Mouse (Mus musculus) c-Kit-positive CD71-negative TER-119-negative erythroid progenitor cells, embryonic 14.5 days (primary cell): ENCODE data around the gene Sh3pxd2a.

Experiments used
- DNase-seq: peaks from one replicate; pipeline ENCODE4 v3.0.0-alpha.2; 2013; ENCODE audit warnings: low read depth

The Sh3pxd2a gene

DNA sequence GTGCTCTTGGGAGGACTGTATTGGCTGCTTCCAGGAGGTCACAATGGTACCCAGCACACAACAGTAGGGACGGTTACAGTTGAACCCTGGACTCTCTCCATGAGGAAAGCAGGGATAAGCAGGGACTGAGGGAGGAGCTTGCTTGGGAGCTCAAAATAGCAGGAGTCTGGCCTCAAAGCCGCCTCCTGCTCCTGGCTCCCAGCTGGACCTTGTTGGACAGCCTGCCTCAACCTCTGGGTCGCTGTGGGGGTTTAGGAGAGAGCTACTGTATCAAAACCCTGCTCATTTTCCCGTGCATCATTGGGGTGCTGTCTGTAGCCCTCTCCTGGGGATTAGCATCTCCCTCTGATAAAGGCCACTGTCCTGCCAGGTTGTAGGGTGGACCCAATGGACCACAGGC is 184.8 kb downstream of the Sh3pxd2a start:
- DNase-seq, result no peak

DNA sequence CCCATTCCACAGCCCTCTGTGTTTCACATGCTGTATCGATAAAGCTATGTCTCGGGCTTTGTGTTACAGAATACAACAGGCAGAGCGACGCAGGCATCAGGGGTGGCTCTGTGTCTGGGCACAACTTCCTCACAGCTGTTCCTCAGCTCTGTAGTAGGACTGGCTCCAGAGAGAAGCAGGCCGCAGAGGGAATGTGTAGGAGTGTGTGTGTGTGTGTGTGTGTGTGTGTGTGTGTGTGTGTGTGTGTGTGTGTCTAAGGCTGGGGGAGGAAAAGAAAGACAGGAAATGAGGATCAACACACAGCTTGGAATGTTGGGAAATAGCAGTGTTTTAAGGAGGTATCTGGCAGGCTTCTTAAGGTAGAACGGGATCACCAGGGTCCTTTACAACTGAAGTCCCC is 187.5 kb downstream of the Sh3pxd2a start:
- no peak for DNase-seq

DNA sequence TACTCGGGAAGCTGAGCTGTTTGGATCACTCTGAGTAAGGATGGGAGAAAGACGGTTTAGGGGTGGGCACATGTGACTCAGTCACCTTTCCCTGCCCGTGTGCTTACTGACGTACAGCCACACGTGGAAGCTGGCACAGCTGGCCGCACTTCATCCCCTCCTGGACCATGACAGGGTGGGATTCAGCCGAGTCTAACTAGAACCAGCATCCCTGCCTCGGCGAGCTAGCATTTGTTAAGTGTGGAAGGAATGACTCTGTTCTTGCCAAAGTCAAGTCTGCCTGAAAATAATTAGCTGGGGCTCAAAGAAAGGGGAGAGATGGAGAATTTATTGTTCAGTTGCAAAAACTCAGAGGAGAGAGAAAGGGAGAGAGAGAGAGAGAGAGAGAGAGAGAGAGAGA is 193.7 kb downstream of the Sh3pxd2a start:
- DNase-seq, result no peak

DNA sequence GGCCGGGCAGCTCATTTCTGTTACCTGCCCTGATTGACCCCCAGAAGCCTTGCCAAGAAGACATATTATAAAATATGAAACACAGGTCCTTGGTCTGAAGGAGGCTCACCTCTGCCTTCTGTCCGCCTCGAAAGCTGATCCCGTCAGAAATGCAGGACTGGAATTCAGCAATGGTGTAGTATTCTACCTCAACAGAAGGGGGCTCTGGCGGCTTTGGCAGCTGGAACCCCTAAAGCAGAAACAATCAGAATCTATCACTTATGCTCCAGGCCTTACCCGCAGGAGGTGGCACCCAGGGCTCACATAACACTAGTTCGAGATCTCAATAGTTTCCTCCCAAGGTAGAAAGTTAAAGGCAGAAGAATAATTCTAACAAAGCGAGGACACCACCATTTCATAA is 194.5 kb downstream of the Sh3pxd2a start:
- DNase-seq, result no peak

DNA sequence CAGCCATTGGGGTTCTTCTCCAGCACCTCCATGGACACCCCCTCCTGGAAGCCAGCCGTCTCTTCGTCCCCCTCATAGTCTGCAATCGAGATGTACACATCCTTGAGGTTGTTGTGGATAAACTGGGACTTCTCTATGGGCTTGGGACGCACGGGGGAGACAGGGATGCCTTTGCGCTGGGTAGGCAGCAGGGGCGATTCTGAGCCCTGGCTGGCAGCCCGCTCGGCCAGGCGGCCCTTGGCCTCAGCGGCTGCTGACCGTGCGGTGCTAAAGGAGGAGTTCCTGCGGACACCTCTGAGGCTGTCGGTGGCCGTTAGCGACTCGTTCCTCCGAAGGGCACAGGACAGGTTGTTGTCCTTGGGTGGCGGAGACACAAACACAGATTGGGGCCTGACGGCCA is 197.1 kb downstream of the Sh3pxd2a start:
- no peak for DNase-seq

DNA sequence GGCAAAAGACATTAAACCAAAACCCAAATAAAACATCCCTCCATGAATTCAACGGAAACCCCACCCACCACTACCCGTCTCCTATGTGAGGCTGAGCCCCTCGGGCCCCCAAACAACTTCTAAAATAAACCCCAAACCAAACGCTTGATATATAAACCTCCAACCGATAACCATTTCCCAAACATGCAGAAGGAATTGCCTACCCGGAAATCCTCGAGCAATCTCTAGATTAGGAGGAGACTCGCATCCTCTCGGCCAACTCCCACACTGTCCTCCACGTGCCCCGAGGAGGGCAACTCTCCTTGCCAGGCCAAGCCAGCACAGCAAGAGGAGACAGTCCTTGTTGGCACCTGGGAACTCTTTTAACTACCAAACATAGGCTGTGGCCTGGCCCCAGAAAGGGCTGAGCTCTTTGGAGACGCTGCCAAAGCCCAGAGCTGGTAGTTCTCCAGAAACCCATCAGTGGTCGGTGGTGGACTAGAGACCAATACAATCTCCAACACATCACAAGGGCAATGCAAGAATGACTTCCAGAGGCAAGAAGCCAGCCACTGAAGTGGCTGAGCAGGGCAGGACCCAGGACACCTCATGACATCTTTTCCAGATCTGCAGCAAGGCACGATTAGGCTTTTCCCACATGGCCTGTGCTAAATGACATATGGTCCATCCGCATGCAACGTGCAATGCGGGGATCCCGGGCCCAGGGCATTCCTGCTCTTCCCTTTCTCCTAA is 198.0 kb downstream of the Sh3pxd2a start:
- no peak for DNase-seq

DNA sequence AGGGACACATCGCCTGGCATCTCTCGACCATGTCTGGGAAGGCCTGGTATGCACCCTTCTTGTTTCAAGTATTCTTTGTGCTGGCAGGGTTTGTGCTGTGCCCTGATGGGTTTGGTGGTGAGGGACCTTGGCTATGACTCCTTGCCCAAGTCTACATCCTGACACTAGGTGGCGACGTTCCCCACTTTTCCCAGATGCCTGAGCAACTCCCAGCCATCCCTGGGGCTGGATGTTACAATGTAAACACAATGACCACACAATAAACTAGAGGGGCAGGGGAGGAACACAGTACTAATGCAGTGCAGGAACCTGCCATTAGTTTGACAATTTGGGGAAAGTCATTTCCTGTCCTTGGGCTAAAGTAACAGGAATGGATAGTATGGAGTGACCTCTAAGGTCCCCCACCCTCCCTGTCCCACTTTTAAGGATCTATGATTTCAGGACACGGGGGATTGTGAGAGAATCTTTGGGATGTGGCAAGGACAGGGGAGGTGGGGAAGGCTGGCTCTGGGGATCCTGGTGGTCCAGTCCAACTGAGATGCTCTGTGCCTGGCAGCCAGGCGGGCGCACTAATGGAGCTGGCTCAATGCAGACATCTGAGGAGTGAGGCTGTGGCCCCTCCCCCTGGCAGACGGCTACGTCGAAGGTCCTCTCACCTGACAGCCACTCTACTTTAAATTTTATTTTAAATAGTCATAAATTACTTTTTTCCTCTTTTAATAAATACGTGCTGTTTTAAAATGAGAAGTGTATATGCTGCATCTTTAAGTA is 199.7 kb downstream of the Sh3pxd2a start:
- no peak for DNase-seq

DNA sequence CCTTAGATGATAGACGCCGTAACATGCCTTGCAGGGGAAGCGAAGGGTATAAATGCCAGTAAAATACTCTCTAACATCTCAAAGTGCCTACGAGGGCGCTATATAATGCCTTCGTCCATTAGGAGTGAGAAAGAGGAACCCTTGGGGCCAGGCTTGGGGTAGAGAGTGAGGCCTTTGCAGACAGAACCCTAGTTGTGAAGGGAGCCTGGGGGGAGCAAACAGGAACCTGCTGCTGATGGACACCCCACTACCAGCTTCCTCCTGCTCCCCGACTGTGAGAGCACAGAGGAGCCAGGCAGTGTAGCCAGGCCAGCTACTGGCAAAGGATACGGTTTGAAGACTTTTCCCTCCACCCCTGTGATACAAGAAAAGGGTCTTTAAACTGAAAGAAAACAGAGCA is 200.6 kb downstream of the Sh3pxd2a start:
- no peak for DNase-seq

DNA sequence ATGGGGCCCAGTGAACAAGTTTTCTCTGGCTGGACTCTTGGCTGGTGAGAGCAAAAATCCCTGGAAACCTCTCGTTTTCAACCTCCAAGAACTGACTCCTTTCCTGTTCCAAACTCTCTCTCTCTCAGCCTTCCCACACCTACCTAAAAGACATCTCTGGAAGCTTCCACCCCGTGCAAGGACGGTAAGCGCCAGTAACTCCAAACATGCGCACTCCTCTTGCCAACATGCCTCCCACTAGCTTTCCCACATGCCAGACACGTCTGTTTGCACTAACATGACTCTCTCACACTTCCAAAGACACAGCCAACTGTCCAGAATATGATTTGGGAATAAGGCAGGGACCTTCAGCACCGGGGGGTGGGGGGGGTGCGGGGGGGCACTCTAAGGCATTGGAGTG is 203.0 kb downstream of the Sh3pxd2a start:
- DNase-seq, result no peak

DNA sequence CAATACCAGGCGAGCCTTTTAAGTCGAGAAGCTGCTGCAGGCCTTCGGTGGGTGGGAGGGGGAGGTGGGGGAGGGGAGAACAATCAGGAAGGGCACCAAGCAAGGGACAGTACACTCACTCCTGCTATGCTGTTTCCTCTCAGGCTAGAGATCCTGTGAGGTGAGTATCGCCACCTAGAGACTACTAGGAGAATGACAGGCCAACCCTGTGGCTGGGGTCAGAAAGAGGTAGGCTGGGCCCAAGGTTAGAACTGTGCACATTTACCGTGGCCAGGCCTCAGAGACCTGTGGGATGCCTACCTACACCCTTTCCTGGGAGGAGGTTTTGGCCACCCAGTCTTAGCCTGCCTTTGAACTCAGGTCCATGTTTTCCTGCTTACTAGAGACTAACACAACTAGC is 204.6 kb downstream of the Sh3pxd2a start:
- DNase-seq, result no peak

DNA sequence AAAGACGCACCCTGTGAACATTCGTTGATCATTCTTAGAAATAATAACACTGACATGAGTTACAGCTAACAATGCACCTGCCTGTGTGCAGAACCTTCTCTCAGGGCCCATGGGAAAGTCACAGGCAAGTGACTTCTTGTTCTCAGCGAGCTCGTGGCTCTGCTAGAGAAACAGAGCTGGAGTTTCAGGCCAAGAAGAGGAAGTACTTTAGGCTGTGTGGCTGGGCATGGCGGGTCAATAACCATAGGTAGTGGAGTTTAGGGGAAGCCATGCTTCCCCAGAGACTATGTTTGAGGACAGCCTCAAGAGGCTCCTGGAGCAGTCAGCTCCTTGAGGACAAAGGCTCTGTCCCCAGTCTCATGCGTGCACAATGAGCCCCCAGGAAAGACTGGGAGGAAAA is 208.3 kb downstream of the Sh3pxd2a start:
- DNase-seq, result peak; percentile 30

DNA sequence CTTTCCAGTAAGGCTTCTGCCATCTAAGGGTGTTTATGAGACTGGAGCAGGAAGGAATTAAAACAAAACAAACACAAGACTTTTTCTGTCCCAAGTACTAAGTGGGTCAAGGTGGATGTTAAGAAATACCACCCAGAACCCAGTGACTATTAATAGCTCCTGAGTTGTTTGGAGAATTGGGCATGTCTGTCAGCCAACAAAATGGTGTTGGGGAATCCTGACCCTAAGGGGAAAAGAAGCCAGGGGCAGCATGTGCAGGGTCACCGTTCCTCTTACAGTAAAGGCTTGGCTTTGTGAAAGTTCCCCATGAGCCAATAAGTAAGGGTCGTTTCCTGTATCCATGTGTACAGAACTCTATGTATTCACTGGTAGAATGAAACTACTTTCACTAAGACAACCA is 209.2 kb downstream of the Sh3pxd2a start:
- DNase-seq, result no peak

DNA sequence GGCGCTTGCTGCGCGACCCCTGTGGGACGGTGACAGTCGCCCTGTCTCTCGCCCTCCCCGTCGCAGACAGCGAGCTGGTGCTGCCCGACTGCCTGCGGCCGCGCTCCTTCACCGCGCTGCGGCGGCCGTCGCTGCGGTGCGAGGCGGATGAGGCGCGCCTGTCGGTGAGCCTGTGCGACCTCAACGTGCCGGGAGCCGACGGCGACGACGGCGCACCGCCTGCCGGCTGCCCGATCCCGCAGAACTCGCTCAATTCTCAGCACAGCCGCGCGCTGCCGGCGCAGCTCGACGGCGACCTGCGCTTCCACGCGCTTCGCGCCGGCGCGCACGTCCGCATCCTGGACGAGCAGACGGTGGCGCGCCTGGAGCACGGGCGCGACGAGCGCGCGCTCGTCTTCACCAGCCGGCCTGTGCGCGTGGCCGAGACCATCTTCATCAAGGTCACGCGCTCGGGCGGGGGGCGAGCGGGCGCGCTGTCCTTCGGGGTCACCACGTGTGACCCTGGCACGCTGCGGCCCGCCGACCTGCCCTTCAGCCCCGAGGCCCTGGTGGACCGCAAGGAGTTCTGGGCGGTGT is 211.1 kb downstream of the Sh3pxd2a start:
- no peak for DNase-seq

DNA sequence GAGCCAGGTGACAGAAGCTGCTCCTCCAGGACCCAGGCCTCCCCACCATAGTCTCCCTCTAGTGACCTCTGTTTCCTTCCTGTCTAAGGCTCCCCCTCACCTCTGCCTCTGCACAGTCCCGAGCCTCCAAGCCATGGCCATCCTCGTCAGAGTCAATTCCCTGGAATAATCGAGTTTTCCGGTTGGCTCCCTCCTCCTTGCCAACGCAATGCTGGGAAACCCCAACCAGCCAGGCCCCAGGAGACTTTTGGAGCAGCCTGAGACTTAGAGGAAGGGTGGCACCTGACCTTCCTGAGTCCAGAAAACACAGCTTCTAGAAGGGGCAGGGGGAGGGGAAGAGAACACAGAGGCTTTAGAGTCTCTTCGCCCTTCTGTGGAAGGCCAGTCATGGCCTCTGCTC is 213.3 kb downstream of the Sh3pxd2a start:
- DNase-seq, result no peak

DNA sequence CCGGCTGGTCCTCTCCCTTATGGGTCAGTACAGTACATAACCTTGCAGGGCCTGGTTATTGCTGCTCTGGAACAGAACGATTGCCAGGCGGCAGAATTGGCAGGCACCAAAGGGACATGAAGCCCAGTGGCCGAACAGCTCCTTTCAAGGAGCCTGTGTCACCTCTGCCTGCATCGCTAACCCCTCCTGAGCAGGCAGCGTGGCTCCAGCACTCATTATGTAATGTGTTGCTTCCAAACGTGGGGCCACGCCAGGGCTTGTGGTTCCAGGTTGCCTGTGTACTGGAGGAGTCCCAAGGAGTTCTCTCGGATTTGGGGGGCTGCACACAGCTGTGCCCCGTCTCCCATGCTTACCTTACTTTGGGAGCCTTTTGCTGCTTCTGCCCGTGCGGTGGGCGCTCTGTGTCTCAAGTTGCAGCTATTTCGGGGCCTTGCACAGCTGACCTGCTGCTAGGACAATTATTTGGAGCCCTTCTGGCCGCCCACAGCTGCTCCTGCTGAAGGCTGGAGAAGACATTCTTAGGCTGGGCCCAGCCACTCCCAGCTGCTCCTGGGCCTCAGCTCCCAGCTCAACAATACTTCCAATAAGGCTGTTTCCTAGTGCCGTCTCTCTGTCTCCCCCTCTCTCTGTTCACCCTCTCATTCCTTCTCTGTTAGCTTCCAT is 215.2 kb downstream of the Sh3pxd2a start:
- no peak for DNase-seq

DNA sequence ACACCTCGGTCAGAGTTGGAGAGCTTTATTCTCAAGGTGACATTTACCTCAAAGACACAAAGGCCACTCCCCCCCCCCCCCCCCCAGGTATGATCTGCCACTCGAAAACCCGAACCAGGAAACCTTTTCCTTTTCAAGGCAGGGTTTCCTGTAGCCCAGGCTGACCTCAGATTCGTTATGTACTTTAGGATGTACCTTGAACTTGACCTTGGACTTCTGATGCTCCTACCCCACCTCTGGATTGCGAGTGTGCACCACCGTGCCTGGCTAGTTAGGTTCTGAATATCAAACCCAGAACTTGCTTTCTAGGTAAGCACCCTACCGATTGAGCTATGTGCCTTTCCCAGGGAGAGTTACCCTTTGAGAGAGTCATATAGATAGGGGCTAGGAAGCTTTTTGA is 215.9 kb downstream of the Sh3pxd2a start:
- no peak for DNase-seq

DNA sequence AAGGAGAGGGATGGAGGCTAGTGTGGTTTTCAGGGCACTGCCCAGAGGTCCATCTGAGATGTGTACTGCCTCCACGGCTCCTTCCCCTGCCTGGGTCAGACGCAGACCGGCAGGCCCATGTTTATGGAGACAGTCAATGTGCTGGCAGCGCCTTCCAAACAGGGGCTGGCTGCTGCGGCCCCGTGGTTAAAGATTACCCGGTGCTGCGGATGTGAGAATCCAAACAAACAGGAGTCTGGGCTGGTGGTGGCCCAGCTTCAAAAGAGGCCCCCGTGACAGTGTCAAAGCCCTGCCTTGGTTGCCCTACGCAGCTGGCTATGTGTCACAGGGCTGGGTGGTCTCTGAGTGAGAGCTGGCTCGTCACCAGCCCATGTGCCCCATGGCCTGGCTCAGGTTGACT is 216.4 kb downstream of the Sh3pxd2a start:
- no peak for DNase-seq

DNA sequence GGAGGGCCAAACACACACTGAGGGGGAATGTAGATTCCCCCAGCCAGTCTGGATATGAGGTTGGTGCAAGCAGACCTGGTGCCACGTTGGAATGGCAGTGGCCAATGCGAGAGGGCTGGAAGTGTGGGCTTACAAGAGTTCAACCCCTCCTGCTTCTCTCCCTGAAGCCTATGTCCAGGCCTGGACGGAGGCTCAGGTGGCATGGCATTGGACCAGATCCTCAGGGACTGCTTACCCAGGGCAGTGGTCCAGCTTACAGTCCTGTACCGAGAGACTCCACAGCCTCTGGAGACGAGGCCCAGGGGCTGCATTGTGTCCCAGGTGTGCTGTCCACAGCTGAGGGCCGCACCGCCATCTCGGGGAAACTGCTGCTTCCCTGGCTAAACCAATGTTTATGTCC is 218.7 kb downstream of the Sh3pxd2a start:
- no peak for DNase-seq

DNA sequence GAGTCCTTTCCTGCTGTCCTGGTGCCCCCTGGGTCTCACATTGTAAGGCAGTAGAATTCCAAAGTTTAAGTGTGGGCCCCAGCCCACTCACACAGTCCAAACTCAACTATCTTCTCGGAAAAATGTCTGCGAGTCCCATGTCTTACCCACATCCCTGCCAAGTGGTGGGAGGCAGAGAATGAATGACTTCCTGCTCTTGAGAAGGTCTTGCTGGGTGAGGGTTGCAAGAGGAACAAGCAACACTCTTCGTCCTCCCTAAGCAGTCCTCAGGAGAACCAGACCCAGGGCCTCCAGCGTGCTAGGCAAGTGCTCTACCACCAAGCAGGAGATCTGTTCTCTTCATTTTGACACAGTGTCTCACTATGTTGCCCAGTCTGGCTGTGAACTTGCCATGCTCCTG is 222.0 kb downstream of the Sh3pxd2a start:
- DNase-seq, result no peak

DNA sequence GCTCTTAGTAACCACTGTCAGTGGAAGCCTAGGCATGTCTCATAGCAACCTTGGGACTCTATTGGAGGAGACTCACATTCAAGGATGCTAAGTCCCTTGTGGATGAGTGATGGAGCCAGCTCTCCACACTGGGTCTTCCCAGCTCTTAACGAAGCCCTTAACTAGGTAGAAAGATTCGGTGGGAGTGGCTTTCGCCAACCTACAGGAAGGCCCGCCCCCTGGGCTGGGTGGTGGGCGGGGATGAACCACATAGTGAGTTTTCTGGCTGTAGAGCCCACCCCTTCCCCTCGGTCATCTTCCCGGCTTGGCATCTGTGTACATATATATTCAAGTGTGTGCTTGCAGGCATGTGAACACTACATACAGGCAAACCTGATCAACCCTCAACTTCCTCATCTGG is 223.2 kb downstream of the Sh3pxd2a start:
- no peak for DNase-seq

DNA sequence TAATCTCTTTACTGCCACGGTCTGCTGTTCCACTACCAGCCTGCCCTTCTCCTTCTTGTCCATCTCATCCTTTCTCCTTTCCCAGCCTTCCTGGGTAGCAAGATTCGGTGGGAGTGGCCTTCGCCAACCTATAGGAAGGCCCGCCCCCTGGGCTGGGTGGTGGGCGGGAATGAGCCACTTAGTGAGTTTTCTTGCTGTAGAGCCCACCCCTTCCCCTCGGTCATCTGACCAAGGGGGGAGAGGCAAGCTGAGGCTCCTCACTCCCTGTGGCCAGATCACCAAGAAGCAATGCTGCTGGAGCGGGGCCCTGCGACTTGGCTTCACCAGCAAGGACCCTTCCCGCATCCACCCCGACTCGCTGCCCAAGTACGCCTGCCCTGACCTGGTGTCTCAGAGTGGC is 224.1 kb downstream of the Sh3pxd2a start:
- no peak for DNase-seq

DNA sequence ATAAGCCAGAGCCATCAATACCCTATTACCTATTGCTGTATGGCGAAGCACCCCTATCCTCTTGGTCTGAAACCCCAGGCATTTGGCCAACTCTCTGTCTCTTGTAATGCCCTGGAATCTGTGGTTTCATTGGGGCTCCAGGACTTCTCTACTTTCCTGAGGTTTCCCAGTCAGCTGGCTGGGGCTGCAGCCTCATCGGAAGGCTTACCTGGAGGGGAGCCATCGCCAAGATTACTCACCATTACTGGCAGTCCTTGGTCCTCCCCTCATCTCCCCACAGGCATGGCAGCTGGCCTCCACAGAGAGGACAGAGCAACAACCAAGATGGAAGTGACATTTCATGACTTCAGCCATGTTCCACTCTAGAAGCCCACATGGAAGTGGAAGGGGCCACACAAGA is 231.1 kb downstream of the Sh3pxd2a start:
- no peak for DNase-seq
